Mouse (Mus musculus) testis, adult 2 months (tissue): ENCODE results near the gene Rpl36a-ps1. TPM values are rescaled to one million over a fixed set of nuclear protein-coding genes. Genes with fewer than 3 reads are reported as not detected.

Experiments
- H3K27ac ChIP-seq: fragments of 200-500 bp; 2 replicates; pipeline ENCODE4 v1.5.1; 2012; ENCODE audit warnings: low read depth, low read length; ENCODE audit not compliant: control insufficient read depth, insufficient read depth
- H3K27me3 ChIP-seq: fragments of 200-500 bp; 2 replicates; pipeline ENCODE4 v1.6.1; 2012; ENCODE audit warnings: mild to moderate bottlenecking, low read length, moderate library complexity; ENCODE audit not compliant: control insufficient read depth, insufficient read depth
- H3K36me3 ChIP-seq: fragments of 200-500 bp; 2 replicates; pipeline ENCODE4 v1.6.1; 2012; ENCODE audit warnings: mild to moderate bottlenecking, low read length; ENCODE audit not compliant: control insufficient read depth, insufficient read depth
- H3K4me1 ChIP-seq: fragments of 200-500 bp; 2 replicates; pipeline ENCODE4 v1.6.1; 2012; ENCODE audit warnings: low read length; ENCODE audit not compliant: control insufficient read depth, insufficient read depth
- H3K4me3 ChIP-seq: fragments of 200-500 bp; 2 replicates; pipeline ENCODE4 v1.5.1; 2012; ENCODE audit warnings: low read depth, mild to moderate bottlenecking, low read length, moderate library complexity, mixed read lengths; ENCODE audit not compliant: control insufficient read depth
- CTCF ChIP-seq: fragments of 200-500 bp; IDR thresholded peaks from 2 replicates; pipeline ENCODE4 v1.5.1; 2012; ENCODE audit warnings: low read depth, mild to moderate bottlenecking, inconsistent platforms, low read length, moderate library complexity; ENCODE audit not compliant: control insufficient read depth, insufficient read depth, insufficient replicate concordance
- POLR2A ChIP-seq: fragments of 200-500 bp; IDR thresholded peaks from 2 replicates; pipeline ENCODE4 v1.6.1; 2012; ENCODE audit warnings: low read depth, mild to moderate bottlenecking, inconsistent platforms, low read length, moderate library complexity; ENCODE audit not compliant: control insufficient read depth
- polyA plus RNA-seq: library from polyadenylated mRNA; depleted of rRNA; stranded (reverse); fragments of >200 nt; gene quantifications from 2 replicates; pipeline ENCODE4 v1.2.3, GENCODE M21; 2012; rRNA removed

The Rpl36a-ps1 gene
- polyA plus RNA-seq, 1 experiment: not detected

GRCm38 (mm10) chr14:98951626-98952290 is 42.4 kb downstream of the Rpl36a-ps1 start:
- Histone ChIP-seq H3K27me3 (no peaks in the 10 kb centered on the region), H3K27ac (no peak overlapping the region), H3K36me3 (no peaks in the 10 kb centered on the region), H3K4me3 (no peak overlapping the region), H3K4me1 (no peaks in the 10 kb centered on the region)
- TF ChIP-seq POLR2A (no peak), CTCF (no peak)

Other genes with a start within 250 kb of the Rpl36a-ps1 start
- gene Mzt1, start 51.8 kb upstream of the Rpl36a-ps1 start, polyA plus RNA-seq: 5.8 and 9.7 TPM in 2 replicates
- 18.4 and 18.7 TPM in 2 replicates for gene Bora, start 51.9 kb upstream of the Rpl36a-ps1 start, polyA plus RNA-seq
- 6.3 and 7.9 TPM in 2 replicates for gene Pibf1, start 105.1 kb upstream of the Rpl36a-ps1 start, polyA plus RNA-seq
- 19.2 and 23.0 TPM in 2 replicates for gene Dis3, start 105.5 kb upstream of the Rpl36a-ps1 start, polyA plus RNA-seq